Mouse (Mus musculus): ENCODE data around the gene Fbxl21. TPM values are rescaled to one million over a fixed set of nuclear protein-coding genes. Genes with fewer than 3 reads are reported as not detected.

The Fbxl21 gene
- 1.7 and 1.8 TPM in 2 replicates for polyA plus RNA-seq (2015; fragmentation: Nextera tagmentation; extraction: Ambion mirVana)

DNA sequence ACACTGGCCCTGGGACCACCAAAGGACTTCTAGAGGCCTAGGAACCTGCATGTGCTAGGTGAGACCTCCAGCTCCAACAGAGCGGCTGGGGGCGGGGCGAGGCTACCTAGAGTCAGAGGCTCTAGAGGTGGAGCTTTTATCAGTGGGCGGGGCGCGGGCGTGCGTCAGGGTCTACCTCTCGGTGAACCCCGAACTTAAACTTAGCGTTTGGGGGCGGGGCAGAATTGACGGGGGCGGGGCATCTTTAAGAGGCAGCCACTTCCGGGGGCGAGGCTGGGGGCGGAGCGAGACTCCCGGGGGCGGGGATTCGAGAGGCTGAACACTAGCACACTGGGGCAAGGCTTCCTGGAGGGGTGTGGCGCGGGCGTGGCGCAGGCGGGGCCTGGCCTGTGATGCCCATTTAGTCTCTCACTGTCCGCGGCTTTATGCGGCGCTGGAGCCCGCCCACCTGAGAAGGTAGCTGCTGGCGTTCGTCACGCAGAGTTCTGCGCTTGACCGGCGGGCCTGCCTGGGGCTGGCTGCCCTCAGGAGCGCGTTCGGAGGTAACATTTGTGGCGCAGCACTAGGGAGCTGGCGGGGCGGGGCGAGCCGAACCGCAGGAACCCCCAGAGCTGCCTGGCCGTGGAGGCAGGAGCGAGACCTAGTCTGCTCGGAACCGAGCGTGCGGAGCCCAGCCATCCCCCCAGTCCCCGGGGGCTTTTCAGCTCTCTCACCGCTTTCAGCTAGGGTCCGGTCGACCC lies at the start of gene Fbxl21:
TSS of gene Fbxl21 (plus strand) at position 392 of the 740 bp plus-strand sequence.
- Histone ChIP-seq H3K4me3 (peak within 1 kb of the TSS; percentile 74), H3K4me1 (no peaks in the 10 kb centered on the region), H3K4me2 (peak within 1 kb of the TSS; percentile 97), H3K27me3 (no peaks in the 10 kb centered on the region), H3K9me3 (no peaks in the 10 kb centered on the region), H3K36me3 (no peaks in the 10 kb centered on the region), H3K9ac (peak within 1 kb of the TSS; percentile 68), H3K27ac (0 out of 2 replicates have a peak within 1 kb of the TSS, but pooled peaks have one; percentile 44)
- 1% methylated on average over 54 of the region's 56 CpGs for WGBS
- ATAC-seq (ENCODE audit: borderline replicate concordance, extremely low read depth, low FRiP score, low TSS enrichment), result peak; percentile 98

DNA sequence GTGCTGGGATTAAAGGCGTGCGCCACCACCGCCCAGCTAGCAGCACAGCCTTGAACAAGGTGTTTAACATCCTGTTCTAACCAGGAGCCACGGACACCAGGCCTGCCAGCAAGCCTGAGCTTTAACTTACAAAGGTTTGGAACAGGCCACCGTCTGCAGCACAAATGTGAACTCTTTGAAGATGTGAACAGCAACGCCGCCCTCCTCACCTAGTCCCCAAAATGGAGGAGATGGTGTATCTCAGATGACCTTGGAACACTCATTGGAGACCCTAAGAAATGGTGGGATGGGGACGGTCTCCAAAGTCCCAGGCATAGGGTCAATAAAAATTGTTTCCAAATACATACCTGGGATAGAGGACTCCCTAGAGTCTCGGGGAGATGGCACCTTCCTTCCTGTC lies 49.6 kb upstream of the Fbxl21 start:
- no peak for ATAC-seq (ENCODE audit: borderline replicate concordance, extremely low read depth, low FRiP score, low TSS enrichment)
- Histone ChIP-seq H3K27ac (no peak overlapping the region), H3K4me2 (no peak overlapping the region), H3K9me3 (no peaks in the 10 kb centered on the region), H3K27me3 (no peaks in the 10 kb centered on the region; the same call in 1 of the 2 replicates), H3K36me3 (no peaks in the 10 kb centered on the region), H3K4me1 (peaks cover 8% of the 10 kb centered on the region; the same call in 1 of the 2 replicates), H3K9ac (no peak overlapping the region), H3K4me3 (no peak overlapping the region)
- 86% methylated on average over 9 of the region's 9 CpGs for WGBS

DNA sequence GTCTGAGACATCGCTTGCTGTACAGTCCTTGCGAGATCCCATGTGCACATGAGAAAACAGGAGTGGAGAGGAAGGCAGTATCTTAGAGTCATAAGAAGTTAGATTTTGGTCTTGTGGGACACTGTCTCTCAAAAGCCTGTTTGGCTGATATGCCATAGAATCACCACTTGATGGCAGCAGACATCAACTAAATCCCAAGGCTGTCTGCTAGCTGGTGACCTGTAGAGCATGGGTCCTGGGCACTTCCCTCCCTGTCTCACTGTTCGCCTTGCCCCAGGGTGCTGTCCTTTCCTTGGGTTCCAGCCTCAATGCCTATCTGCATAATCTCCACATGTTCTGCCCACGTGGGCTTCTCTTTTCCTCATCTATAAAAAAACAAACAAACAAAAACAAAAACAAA lies 46.9 kb upstream of the Fbxl21 start:
- no peak overlapping the region for H3K4me2 ChIP-seq
- 25% methylated on average over 4 of the region's 4 CpGs for WGBS
- H3K27ac ChIP-seq, result no peak overlapping the region

DNA sequence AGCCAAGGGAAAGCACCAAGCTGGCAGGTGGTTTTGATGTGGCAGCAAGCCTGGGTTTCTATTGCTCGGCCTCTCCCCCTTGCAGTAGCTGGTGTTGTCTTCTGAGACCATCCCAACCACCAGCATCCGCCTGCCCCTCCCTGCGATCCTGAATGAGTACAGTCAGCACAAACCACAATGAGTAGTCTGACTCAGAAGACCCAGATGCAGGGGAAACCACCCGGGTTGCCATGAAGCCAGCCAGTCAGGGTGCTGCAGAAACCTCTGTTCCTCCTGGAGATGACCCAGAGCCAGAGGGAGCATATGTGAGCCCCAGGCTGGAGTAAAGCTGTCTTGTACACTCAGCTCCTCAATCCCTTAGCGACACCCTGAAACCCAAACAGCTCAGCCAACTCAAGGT lies 45.5 kb upstream of the Fbxl21 start:
- Histone ChIP-seq H3K27ac (no peak overlapping the region), H3K36me3 (no peaks in the 10 kb centered on the region), H3K9me3 (no peaks in the 10 kb centered on the region), H3K4me1 (peaks cover 2% of the 10 kb centered on the region; the same call in 1 of the 2 replicates), H3K9ac (no peak overlapping the region), H3K27me3 (no peaks in the 10 kb centered on the region; the same call in 1 of the 2 replicates), H3K4me3 (no peak overlapping the region), H3K4me2 (no peak overlapping the region)
- no peak for ATAC-seq (ENCODE audit: borderline replicate concordance, extremely low read depth, low FRiP score, low TSS enrichment)
- 56% methylated on average over 5 of the region's 5 CpGs for WGBS

More for the DNA sequence above, 46.9 kb upstream of the Fbxl21 start:
- ATAC-seq (ENCODE audit: borderline replicate concordance, extremely low read depth, low FRiP score, low TSS enrichment), result no peak
- H3K9me3 ChIP-seq, result no peaks in the 10 kb centered on the region
- H3K9ac ChIP-seq, result no peak overlapping the region
- no peaks in the 10 kb centered on the region; the same call in 1 of the 2 replicates for H3K27me3 ChIP-seq
- H3K4me3 ChIP-seq, result no peak overlapping the region
- no peaks in the 10 kb centered on the region for H3K36me3 ChIP-seq
- peaks cover 8% of the 10 kb centered on the region; the same call in 1 of the 2 replicates for H3K4me1 ChIP-seq

DNA sequence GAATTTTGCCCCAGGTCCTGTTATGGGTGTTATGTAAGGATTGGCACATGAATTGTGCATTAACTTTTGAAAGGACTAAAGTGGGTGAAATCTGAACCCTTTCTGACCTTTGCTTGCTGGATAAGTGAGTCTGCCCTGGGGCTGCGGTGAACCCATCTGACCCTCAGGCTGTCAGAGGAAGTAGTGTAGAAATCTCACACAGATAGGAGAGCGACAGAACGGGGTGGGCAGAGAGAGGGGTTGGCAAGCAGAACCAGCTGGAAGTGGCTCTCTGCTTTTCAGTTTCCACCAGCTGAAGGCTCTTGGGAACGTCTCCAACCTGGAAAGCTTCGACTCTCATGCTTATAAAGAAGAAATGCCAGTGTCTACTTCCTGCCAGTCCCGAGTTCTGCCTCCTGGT lies 45.0 kb upstream of the Fbxl21 start:
- H3K27me3 ChIP-seq, result no peaks in the 10 kb centered on the region; the same call in 1 of the 2 replicates
- H3K9ac ChIP-seq, result no peak overlapping the region
- no peak overlapping the region for H3K4me3 ChIP-seq
- H3K4me2 ChIP-seq, result no peak overlapping the region
- no peak overlapping the region for H3K27ac ChIP-seq
- H3K36me3 ChIP-seq, result no peaks in the 10 kb centered on the region
- no peaks in the 10 kb centered on the region for H3K9me3 ChIP-seq
- H3K4me1 ChIP-seq, result no peaks in the 10 kb centered on the region
- WGBS, result 5% methylated on average over 6 of the region's 6 CpGs
- ATAC-seq (ENCODE audit: borderline replicate concordance, extremely low read depth, low FRiP score, low TSS enrichment), result no peak

DNA sequence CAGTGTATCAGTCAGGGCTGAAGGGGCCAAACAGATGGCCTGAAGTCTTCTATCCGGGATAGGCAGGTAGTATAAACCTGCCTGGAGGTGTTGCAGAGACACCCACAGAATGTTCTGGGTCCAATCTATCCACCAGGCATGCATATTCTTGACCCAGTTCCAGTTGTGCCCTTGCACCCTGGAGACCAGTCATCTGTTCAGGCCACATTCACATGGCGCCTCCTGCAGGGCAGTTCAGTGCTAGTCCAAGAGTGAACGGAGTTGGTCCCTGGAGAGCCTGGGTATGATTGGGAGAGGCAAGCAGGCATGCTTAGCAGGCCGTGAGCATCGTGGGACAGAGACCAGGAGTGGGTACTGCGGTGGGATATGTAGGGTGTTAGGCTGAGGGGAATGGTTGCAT lies 44.2 kb upstream of the Fbxl21 start:
- no peaks in the 10 kb centered on the region for H3K9me3 ChIP-seq
- no peak overlapping the region for H3K4me2 ChIP-seq
- WGBS, result 83% methylated on average over 6 of the region's 6 CpGs
- no peaks in the 10 kb centered on the region; the same call in 1 of the 2 replicates for H3K27me3 ChIP-seq
- no peak overlapping the region for H3K9ac ChIP-seq
- no peak overlapping the region for H3K4me3 ChIP-seq
- H3K36me3 ChIP-seq, result no peaks in the 10 kb centered on the region
- no peak for ATAC-seq (ENCODE audit: borderline replicate concordance, extremely low read depth, low FRiP score, low TSS enrichment)
- H3K27ac ChIP-seq, result no peak overlapping the region
- no peaks in the 10 kb centered on the region for H3K4me1 ChIP-seq

DNA sequence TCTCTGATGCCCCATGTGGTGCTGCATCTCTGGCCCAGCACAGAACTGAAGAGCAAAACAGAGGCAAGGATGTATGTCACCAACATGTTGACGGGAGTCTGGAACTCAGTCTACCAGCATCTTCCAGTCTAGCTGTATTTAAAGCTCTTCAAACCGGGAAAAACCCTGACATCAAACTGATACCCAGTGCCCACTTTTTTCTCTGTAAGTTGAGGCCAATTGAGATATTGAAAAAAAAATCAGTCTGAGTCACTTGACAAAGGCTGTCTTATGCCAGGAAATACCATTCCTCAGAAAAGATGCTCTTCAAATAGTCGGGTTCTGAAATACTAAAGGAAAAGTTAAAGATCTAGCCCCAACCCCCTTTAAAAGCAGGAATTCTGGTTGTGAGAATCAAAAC lies 40.1 kb upstream of the Fbxl21 start, which contains the start of gene Il9:
TSS of gene Il9 (minus strand) at position 101 of the 400 bp plus-strand sequence.
- H3K36me3 ChIP-seq, result no peaks in the 10 kb centered on the region
- 61% methylated on average over 3 of the region's 3 CpGs for WGBS

DNA sequence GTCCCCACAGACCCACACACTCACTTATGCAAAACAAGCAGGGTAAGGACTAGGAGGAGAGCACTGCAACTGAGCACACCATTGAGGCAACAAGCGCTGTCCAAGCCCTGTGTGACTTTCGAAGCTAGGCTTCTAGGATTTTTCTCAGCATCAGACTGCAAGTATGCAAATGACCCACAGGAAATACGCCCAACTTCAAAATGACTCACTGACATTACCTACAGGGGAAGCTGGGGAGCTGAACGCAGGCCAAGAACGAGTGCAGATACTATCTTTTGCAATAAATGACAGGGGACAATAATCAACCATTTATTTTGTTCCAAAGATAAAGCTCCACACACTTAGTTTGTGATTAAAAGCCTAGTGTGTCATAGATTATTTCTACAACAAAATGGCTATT lies 34.3 kb upstream of the Fbxl21 start:
- Histone ChIP-seq H3K36me3 (no peaks in the 10 kb centered on the region), H3K4me1 (no peaks in the 10 kb centered on the region), H3K4me3 (no peak overlapping the region), H3K27ac (no peak overlapping the region), H3K9me3 (no peaks in the 10 kb centered on the region), H3K9ac (no peak overlapping the region), H3K27me3 (no peaks in the 10 kb centered on the region), H3K4me2 (no peak overlapping the region)
- ATAC-seq (ENCODE audit: borderline replicate concordance, extremely low read depth, low FRiP score, low TSS enrichment), result no peak
- WGBS, result 58% methylated on average over 5 of the region's 5 CpGs

More for the DNA sequence above, 40.1 kb upstream of the Fbxl21 start, which contains the start of gene Il9:
- no peak within 1 kb of the TSS for H3K27ac ChIP-seq
- no peak for ATAC-seq (ENCODE audit: borderline replicate concordance, extremely low read depth, low FRiP score, low TSS enrichment)
- H3K9me3 ChIP-seq, result no peaks in the 10 kb centered on the region
- no peaks in the 10 kb centered on the region for H3K4me1 ChIP-seq
- H3K27me3 ChIP-seq, result no peaks in the 10 kb centered on the region
- no peak within 1 kb of the TSS for H3K4me2 ChIP-seq
- H3K9ac ChIP-seq, result no peak within 1 kb of the TSS
- no peak within 1 kb of the TSS for H3K4me3 ChIP-seq

DNA sequence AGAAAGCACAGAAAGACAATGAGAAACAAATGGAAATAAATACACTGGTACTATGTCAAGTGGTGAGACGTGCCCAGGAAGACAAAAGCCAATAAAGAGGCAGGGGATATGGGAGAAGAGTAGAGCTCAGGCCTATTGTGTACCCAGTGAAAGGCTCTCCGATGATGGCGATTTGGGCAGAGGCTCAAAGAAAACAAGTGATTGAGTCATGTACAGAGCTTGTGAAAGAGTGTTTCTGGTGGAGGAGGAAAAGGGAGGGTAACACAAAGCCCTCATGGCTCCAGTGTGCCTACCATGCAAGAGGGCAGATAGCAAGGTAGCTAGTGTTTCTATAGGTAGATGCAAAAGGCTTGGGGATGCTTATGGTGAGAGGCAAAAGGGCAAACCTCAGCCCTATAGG lies 27.8 kb upstream of the Fbxl21 start:
- Histone ChIP-seq H3K4me3 (no peak overlapping the region), H3K27ac (no peak overlapping the region), H3K9me3 (no peaks in the 10 kb centered on the region), H3K27me3 (no peaks in the 10 kb centered on the region), H3K4me2 (no peak overlapping the region), H3K9ac (no peak overlapping the region), H3K36me3 (no peaks in the 10 kb centered on the region), H3K4me1 (no peaks in the 10 kb centered on the region)
- ATAC-seq (ENCODE audit: borderline replicate concordance, extremely low read depth, low FRiP score, low TSS enrichment), result no peak
- 53% methylated on average over 3 of the region's 3 CpGs for WGBS

DNA sequence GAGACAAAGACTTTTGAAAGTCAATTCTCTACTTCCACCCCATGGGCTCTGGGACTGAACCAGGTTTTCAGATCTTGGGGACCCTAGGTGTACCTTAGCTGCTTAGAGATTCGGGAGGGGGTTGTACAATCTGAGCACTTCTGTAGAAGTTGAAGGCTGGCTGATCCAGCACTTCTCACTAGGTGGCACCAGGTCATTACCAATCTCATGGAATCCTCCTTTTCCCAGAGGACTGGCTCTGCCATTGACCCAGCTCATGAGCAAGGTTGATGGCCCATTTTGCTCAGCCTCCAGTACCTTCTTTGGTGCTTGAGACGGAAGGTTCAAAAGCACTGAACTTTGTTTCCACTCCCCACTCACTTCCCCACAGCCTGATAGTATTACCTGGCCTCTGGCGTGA lies 22.1 kb upstream of the Fbxl21 start:
- no peaks in the 10 kb centered on the region for H3K9me3 ChIP-seq
- H3K27ac ChIP-seq, result no peak overlapping the region
- no peaks in the 10 kb centered on the region for H3K27me3 ChIP-seq
- H3K4me2 ChIP-seq, result no peak overlapping the region
- no peak overlapping the region for H3K9ac ChIP-seq
- no peak for ATAC-seq (ENCODE audit: borderline replicate concordance, extremely low read depth, low FRiP score, low TSS enrichment)
- no peak overlapping the region for H3K4me3 ChIP-seq
- WGBS, result 63% methylated on average over 3 of the region's 3 CpGs
- no peaks in the 10 kb centered on the region for H3K4me1 ChIP-seq
- no peaks in the 10 kb centered on the region for H3K36me3 ChIP-seq

DNA sequence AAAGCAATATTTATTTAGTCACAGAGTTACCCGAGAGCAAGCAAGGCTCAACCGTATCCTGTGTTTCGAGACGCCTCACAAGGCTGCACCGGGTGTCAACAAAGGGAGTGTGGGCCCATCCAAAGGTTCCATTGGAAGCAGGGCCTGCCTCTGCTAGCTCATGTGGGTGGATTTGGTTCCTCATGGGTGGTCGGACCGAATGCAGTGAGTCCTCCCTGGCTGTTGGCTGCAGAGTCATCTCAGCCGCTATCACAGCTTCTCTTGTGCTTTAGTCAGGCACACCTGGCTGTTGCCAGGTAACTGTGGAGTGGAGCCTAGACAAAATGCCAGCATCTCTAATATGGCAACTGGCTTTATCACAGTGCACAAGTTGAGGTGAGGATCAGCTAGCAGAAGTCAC lies 21.6 kb upstream of the Fbxl21 start:
- ATAC-seq (ENCODE audit: borderline replicate concordance, extremely low read depth, low FRiP score, low TSS enrichment), result no peak
- Histone ChIP-seq H3K4me3 (no peak overlapping the region), H3K36me3 (no peaks in the 10 kb centered on the region), H3K27me3 (no peaks in the 10 kb centered on the region), H3K9me3 (no peaks in the 10 kb centered on the region), H3K9ac (no peak overlapping the region), H3K27ac (no peak overlapping the region), H3K4me1 (no peaks in the 10 kb centered on the region), H3K4me2 (no peak overlapping the region)
- 55% methylated on average over 8 of the region's 8 CpGs for WGBS

DNA sequence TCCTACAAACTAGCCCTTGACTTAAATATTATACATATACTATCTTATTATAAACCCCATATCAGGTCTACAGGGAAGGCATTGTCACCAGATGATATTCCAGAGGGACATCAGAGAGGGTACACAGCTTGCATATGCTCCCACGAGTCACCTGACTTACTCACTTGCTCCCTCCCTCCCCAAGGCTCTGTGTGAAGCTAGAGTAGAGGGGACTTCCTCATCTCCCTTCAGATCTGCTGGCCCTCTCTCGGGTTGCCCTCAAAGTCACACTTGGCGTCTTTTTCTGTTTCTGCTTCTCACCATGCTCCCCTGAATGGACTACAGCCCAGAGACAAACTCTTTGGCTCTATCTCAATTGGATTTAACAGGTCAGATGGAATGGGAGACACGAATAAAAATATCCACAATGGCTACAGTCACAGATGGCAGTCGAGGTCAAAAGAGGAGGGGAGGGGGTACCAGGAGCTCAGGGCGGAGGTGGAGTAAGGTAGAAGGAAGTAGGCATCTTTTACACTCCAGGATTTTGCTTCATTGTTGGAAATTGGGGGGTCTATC lies 20.3 kb upstream of the Fbxl21 start:
- WGBS, result 61% methylated on average over 6 of the region's 6 CpGs
- no peaks in the 10 kb centered on the region for H3K27me3 ChIP-seq
- no peak overlapping the region for H3K9ac ChIP-seq
- H3K27ac ChIP-seq, result no peak overlapping the region
- no peaks in the 10 kb centered on the region for H3K36me3 ChIP-seq
- no peaks in the 10 kb centered on the region for H3K9me3 ChIP-seq
- no peak for ATAC-seq (ENCODE audit: borderline replicate concordance, extremely low read depth, low FRiP score, low TSS enrichment)
- no peak overlapping the region for H3K4me2 ChIP-seq
- H3K4me1 ChIP-seq, result no peaks in the 10 kb centered on the region
- H3K4me3 ChIP-seq, result no peak overlapping the region
